Mouse (Mus musculus) thymus, adult 2 months (tissue): ENCODE results near the gene Cdyl.

Experiments
- CTCF ChIP-seq: fragments of 200-500 bp; IDR thresholded peaks from 2 replicates; pipeline ENCODE4 v1.5.1; 2012; ENCODE audit warnings: mild to moderate bottlenecking, control low read depth, low read length, moderate library complexity, borderline replicate concordance; ENCODE audit not compliant: control insufficient read depth, poor library complexity, insufficient read depth; ENCODE audit errors: extremely low read depth
- POLR2A ChIP-seq: fragments of 200-500 bp; IDR thresholded peaks from 2 replicates; pipeline ENCODE4 v1.6.1; 2012; ENCODE audit warnings: mild to moderate bottlenecking, low read length, control low read depth, moderate library complexity; ENCODE audit not compliant: control insufficient read depth, poor library complexity, insufficient read depth; ENCODE audit errors: extremely low read depth

DNA sequence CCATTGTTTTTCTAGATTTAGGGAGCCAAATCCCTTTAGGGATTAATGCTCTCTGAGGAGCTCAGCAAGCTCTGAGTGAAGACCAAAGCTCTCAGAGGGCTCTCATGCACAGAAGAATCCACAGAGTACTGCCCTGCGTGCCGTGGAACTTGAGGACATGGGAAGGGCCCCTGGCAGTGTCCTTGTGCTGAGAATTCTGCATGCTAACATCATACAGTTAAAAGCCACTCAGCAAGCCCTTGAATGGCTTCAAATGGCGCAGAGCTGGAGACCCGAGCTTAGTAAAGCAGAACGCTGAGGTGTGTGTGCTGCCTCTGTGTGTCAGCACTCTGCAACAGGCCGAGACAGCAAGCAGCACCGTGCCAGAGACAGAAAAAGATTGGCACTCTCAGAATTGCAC is 183.8 kb downstream of the Cdyl start:
- no peak for TF ChIP-seq CTCF
- no peak for TF ChIP-seq POLR2A
